Mouse (Mus musculus): Measurements from ENCODE around the gene Baz1a. TPM values are rescaled to one million over a fixed set of nuclear protein-coding genes. Genes with fewer than 3 reads are reported as not detected.
A peak's percentile ranks its signal among the peaks of the same experiment; 100 is the strongest.
"Not testable (repeated sequence)": the region's sequence is repeated elsewhere in the genome, so short reads cannot be mapped to it uniquely, and the experiment has no call there.

The Baz1a gene
- total RNA-seq, 1 experiment from 2014 or later = 74.0 TPM

GRCm38 (mm10) chr12:55016339-55017118, 2.4 kb upstream of the Baz1a start:
- peak; percentile 33 to 38; a peak in 2 of 4 replicates for ATAC-seq (replicated peaks in 1 of 2; ENCODE audit: insufficient read depth in 1 of 2, low FRiP score in 2 of 2, low TSS enrichment in 1 of 2, low read depth in 1 of 2, poor library complexity in 2 of 2, severe bottlenecking in 2 of 2)

GRCm38 (mm10) chr12:55015428-55015827, 1.3 kb upstream of the Baz1a start:
- ATAC-seq (replicated peaks in 1 of 2; ENCODE audit: insufficient read depth in 1 of 2, low FRiP score in 2 of 2, low TSS enrichment in 1 of 2, low read depth in 1 of 2, poor library complexity in 2 of 2, severe bottlenecking in 2 of 2) = no peak

DNA sequence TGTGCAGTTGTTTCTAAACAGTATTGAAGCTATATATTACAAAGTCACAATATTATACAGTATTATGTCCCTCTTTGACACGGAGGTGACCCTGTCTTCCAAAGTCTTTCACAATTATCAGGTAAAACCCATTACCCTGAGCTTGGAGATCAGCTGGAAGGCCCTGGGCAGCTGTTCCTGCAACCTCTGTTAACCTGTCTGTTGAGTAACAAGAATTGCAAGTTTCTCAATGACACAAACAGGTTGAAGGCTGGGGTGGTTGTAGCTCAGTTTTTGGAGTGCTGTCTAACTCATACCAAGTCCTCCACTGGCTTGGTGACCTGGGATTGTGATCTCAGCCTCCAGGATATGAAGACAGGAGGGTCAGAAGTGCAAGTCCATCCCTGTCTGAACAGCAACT, 1.1 kb downstream of the Baz1a start:
- ATAC-seq (replicated peaks in 1 of 2; ENCODE audit: insufficient read depth in 1 of 2, low FRiP score in 2 of 2, low TSS enrichment in 1 of 2, low read depth in 1 of 2, poor library complexity in 2 of 2, severe bottlenecking in 2 of 2) = no peak

- no peak for ATAC-seq (replicated peaks in 1 of 2; ENCODE audit: insufficient read depth in 1 of 2, low FRiP score in 2 of 2, low TSS enrichment in 1 of 2, low read depth in 1 of 2, poor library complexity in 2 of 2, severe bottlenecking in 2 of 2)
Observed at GRCm38 (mm10) chr12:55007361-55008008, 6.7 kb downstream of the Baz1a start.

DNA sequence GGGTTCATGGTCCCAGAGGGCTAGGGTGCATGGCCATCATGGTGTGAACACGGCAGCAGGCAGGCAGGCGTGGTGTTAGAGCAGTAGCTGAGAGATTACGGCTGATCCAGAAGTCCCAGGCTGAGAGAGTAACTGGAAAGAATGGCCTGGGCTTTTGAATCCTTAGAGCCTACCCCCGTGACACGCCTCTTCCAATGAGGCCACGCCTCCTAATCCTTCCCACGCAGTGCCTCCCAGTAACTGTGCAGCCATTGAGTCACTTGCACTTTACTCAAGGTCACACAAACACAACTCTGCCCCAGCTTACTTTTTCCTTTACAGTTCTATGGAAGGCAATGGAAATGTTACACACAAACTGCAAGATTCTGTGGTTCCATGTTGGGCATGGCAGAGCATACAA, 8.1 kb downstream of the Baz1a start:
- no peak for ATAC-seq (replicated peaks in 1 of 2; ENCODE audit: insufficient read depth in 1 of 2, low FRiP score in 2 of 2, low TSS enrichment in 1 of 2, low read depth in 1 of 2, poor library complexity in 2 of 2, severe bottlenecking in 2 of 2)

DNA sequence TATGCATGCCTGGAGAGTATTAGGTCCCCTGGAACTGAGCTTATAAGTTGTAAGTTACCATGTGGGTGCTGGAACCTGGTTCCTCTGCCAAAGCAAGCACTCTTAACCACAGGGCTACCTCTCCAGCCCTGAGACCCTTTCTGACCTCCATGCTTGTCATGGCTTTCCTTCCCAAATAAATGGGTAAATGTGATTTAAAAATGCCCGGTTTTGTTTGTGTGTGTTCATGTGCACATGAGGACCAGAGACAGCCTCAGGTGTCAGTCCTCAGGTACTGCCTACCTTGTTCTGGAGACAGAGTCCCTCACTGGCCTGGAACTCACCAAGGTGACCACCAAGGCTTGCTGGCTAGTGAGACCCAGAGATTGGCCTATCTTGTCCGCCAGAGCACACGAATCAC, 9.8 kb downstream of the Baz1a start:
- ATAC-seq (replicated peaks in 1 of 2; ENCODE audit: insufficient read depth in 1 of 2, low FRiP score in 2 of 2, low TSS enrichment in 1 of 2, low read depth in 1 of 2, poor library complexity in 2 of 2, severe bottlenecking in 2 of 2) = no peak

- no peak for ATAC-seq (replicated peaks in 1 of 2; ENCODE audit: insufficient read depth in 1 of 2, low FRiP score in 2 of 2, low TSS enrichment in 1 of 2, low read depth in 1 of 2, poor library complexity in 2 of 2, severe bottlenecking in 2 of 2)
Observed at GRCm38 (mm10) chr12:55003843-55004242, 10.3 kb downstream of the Baz1a start.

DNA sequence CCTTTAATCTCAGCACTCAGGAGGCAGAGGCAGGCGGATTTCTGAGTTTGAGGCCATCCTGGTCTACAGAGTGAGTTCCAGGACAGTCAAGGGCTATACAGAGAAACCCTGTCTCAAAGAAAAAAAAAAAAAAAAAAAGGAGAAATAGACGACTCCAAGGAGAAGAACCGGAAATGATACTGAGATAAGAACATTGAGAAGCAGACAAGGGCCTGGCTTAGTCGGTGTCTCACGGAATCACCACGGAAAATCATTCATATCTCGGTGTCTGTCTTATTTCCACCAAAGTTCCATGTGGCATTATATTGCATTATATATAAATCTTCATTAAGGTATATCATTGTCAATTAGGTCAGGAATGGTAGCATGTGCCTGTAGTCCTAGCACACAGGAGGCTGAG, 11.6 kb downstream of the Baz1a start:
- ATAC-seq (replicated peaks in 1 of 2; ENCODE audit: insufficient read depth in 1 of 2, low FRiP score in 2 of 2, low TSS enrichment in 1 of 2, low read depth in 1 of 2, poor library complexity in 2 of 2, severe bottlenecking in 2 of 2) = not testable (repeated sequence)

DNA sequence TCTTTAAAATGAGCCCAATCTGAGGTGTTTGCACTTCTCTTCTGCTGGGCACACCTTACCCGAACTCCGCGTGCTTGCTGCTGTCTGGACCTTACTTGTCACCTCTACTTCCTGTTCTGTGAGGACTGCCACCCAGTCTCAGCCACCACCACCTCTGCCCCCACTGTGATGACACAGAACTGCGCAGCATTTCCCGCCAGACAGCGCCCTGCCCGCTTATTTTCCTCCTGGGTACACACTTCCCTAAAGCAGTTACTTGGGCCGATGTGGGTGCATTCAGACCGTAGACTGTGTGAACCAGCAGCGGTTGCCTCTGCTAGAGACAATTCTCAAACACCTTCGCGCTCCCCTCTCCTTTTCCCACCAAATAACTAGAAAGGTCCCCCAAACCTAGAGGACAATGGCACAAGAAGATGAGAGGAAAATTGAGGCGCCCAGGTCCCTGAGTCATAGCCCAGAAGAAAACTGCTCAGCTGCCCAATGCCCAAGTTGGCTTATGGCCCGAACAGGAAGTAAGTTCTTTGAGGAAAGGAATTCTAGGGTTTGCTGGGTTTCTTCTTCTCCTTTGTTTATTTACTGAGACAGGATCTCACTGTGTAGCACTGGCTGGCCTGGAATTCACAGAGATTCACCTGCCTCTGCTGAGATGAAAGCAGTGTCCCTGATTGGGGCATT, 15.0 kb downstream of the Baz1a start:
- peak; percentile 97 to 98 for ATAC-seq (replicated peaks in 1 of 2; ENCODE audit: insufficient read depth in 1 of 2, low FRiP score in 2 of 2, low TSS enrichment in 1 of 2, low read depth in 1 of 2, poor library complexity in 2 of 2, severe bottlenecking in 2 of 2)

- peak in 1 of 2 experiments; percentile 21; a peak in 1 of 4 replicates for ATAC-seq (replicated peaks in 1 of 2; ENCODE audit: insufficient read depth in 1 of 2, low FRiP score in 2 of 2, low TSS enrichment in 1 of 2, low read depth in 1 of 2, poor library complexity in 2 of 2, severe bottlenecking in 2 of 2)
Observed at GRCm38 (mm10) chr12:54998411-54998810, 15.7 kb downstream of the Baz1a start.

GRCm38 (mm10) chr12:54996979-54997474, 17.1 kb downstream of the Baz1a start:
- ATAC-seq (replicated peaks in 1 of 2; ENCODE audit: insufficient read depth in 1 of 2, low FRiP score in 2 of 2, low TSS enrichment in 1 of 2, low read depth in 1 of 2, poor library complexity in 2 of 2, severe bottlenecking in 2 of 2) = no peak

DNA sequence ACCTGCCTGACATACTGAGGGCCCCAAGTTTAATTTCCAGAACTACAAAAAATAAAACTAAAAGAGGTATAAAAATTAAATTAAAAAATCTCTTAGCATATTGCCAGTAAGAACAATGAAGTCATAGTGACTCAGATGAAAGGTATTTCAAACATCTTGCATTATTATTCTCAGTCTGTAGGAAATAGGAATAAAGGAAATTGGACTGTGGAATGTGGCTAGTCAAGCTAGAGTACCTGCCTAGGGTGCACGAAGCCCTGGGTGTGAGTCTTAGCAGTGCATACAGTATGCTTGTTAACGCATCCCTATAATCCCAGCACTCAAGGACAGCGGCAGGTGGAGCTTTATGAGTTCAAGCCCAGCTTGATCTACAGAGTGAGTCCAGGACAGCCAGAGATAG, 18.2 kb downstream of the Baz1a start:
- no peak for ATAC-seq (replicated peaks in 1 of 2; ENCODE audit: insufficient read depth in 1 of 2, low FRiP score in 2 of 2, low TSS enrichment in 1 of 2, low read depth in 1 of 2, poor library complexity in 2 of 2, severe bottlenecking in 2 of 2)

GRCm38 (mm10) chr12:54994418-54994817, 19.7 kb downstream of the Baz1a start:
- ATAC-seq (replicated peaks in 1 of 2; ENCODE audit: insufficient read depth in 1 of 2, low FRiP score in 2 of 2, low TSS enrichment in 1 of 2, low read depth in 1 of 2, poor library complexity in 2 of 2, severe bottlenecking in 2 of 2) = no peak

GRCm38 (mm10) chr12:54994068-54994386, 20.1 kb downstream of the Baz1a start:
- ATAC-seq (replicated peaks in 1 of 2; ENCODE audit: insufficient read depth in 1 of 2, low FRiP score in 2 of 2, low TSS enrichment in 1 of 2, low read depth in 1 of 2, poor library complexity in 2 of 2, severe bottlenecking in 2 of 2) = no peak

GRCm38 (mm10) chr12:54993246-54994067, 20.7 kb downstream of the Baz1a start:
- peak; percentile 65 to 85 for ATAC-seq (replicated peaks in 1 of 2; ENCODE audit: insufficient read depth in 1 of 2, low FRiP score in 2 of 2, low TSS enrichment in 1 of 2, low read depth in 1 of 2, poor library complexity in 2 of 2, severe bottlenecking in 2 of 2)

- peak in 1 of 2 experiments; percentile 47; a peak in 1 of 4 replicates for ATAC-seq (replicated peaks in 1 of 2; ENCODE audit: insufficient read depth in 1 of 2, low FRiP score in 2 of 2, low TSS enrichment in 1 of 2, low read depth in 1 of 2, poor library complexity in 2 of 2, severe bottlenecking in 2 of 2)
Observed at GRCm38 (mm10) chr12:54992814-54993213, 21.3 kb downstream of the Baz1a start.

DNA sequence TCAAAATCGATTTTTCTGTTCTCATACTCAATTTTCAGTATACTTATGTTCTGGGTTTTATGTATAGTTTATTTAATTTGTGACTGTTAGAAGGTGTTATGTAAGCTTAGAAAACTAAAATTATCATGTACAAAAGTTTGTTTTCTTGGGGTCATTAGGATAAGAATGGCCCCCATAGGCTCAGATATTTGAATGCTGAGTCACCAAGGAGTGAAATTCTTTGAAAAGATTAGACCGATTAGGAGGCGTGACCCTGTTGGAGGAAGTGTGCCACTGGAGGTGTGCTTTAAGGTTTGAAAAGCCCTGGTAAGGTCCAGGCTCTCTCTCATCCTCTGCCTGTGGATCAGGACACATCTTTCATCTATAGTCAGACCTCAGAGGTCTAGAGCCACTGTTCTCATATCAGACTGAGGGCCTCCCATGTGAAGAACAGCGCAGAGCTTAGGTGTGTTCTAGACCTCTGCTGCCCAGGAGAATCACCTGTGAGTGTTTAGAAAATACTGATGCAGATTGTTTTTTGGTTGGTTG, 25.8 kb downstream of the Baz1a start:
- no peak for ATAC-seq (replicated peaks in 1 of 2; ENCODE audit: insufficient read depth in 1 of 2, low FRiP score in 2 of 2, low TSS enrichment in 1 of 2, low read depth in 1 of 2, poor library complexity in 2 of 2, severe bottlenecking in 2 of 2)

All from hematopoietic stem cell, adult 5-6 weeks (primary cell).